Mouse (Mus musculus): ENCODE measurements around the gene Klk9.

- no peak for TF ChIP-seq CTCF (IDR thresholded peaks at IDR 0.05; ENCODE audit: low read depth)
- TF ChIP-seq EP300 (IDR thresholded peaks at IDR 0.05; ENCODE audit: low read depth) = no peak
Observed at GRCm38 (mm10) chr7:43824199-43824598, 32.5 kb downstream of the Klk9 start, which contains the start of gene Klk6.
